Mouse (Mus musculus) layer of hippocampus, adult 8-10 months (tissue): ENCODE results near the gene Clybl. TPM values are rescaled to one million over a fixed set of nuclear protein-coding genes. Genes with fewer than 3 reads are reported as not detected.

Source experiments
- DNase-seq, 2 experiments: peaks; one replicate each; pipeline ENCODE4 v3.0.0; 2022; ENCODE audit warnings: low spot score in 2 of 2
- total RNA-seq, 4 experiments: library from RNA; stranded (reverse); gene quantifications; 2 replicates each; pipeline ENCODE4 v1.2.4; 2022

Clybl gene
- total RNA-seq, 4 experiments from 2014 or later, result 28.0 to 33.9 (median 31.6) TPM

DNA sequence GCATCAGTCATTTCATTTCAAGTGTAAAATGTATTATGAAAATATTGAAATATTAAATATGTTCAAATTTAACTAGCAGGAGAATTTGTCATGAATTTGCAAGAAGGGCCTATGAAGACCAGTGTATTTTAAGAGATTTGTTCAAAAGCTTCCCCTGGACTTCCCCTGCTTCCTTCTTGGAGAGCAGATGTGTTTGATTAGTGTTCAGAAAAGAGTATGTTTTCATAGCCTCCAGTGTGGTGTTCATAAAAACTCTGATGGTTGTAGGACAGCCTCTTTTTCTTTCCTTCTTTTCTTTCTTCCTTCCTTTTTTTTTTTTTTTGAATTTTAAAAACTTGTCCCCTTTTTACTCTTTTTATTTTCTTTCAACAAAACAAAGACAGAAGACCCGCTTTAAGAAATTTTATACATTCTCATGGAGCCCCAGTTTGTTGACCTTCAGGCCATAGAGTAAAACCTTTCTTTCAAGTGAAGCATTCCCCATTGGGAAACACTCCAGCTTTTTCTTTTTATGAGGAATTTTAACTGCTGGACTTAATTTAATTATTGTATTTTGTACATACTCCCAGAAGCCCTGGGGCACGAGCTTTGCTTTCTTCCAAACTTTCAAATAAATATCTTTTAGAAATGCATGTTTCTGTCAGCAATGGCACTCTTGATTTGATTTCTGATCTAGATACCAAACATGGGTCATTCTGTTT lies 231.5 kb downstream of the Clybl start:
- no peak for DNase-seq

- no peak for DNase-seq
Measured at GRCm38 (mm10) chr14:122413542-122413928, 232.0 kb downstream of the Clybl start.

DNA sequence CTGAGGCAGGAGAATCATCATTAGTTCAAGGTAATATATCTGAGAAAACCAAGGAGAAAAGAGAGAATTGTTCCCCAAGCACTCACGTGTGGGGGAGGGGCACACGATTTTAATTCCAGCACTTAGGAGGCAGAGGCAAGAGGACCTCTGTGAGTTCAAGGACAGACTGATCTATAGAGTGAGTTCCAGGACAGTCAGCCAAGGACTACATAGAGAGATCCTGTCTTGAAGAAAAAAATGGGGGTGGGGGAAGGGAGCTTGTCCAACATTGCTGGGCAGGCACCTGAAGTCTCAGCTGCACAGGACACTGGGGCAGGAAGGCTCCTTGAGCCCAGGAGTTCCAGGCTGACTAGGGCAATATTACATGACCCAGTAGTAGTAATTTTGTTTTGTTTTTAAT lies 233.3 kb downstream of the Clybl start:
- no peak for DNase-seq

DNA sequence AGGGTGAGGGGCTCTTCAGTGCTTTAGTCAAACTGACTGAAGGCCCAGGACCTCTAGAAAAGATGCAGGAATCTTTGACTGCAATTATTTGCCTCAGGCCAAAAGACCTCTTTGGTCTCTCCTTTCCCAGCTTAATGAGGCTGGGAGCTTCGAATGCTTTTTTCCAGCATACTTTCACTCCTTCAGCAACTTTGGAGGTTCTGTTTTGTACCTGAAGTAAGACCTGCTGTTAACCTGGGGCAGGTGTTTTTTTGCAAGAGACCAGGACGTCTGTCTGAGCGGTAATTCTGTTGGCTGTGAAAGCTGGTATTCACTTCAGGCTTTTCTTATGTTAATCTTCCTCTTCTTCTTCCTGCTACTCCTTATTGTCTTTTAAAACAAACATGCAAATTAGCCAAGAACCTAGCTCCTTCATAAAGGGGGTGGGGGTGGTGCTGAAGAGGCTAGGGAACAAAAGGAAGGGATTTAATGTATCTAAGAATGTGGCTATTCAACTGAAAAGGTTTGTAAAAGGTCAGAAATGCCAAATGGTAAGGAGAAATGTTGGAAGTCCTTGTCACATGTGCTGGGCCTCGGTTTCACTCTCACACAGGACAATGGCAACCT lies 234.8 kb downstream of the Clybl start:
- DNase-seq, result no peak

- no peak for DNase-seq
Measured at GRCm38 (mm10) chr14:122424441-122424840, 242.9 kb downstream of the Clybl start.

GRCm38 (mm10) chr14:122426529-122427203 lies 245.2 kb downstream of the Clybl start:
- no peak for DNase-seq

DNA sequence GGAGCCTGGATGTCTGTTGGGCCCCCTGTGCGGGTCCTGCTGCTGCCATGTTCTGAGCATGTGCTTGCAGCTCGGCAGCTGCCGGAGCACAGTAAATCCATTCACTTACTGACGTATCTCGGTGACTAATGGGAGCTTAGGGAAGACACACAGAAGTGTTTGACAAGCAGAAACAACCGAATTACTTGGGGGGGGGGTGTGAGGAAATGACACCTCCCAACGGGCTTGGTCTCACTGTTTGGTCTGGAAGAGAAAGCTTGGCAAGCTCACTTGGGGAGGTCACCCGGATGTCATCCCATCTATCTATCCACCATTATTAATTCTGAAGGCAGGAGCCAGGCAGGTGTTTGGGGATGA lies 245.7 kb downstream of the Clybl start:
- DNase-seq, result no peak

- no peak for DNase-seq
Measured at GRCm38 (mm10) chr14:122427654-122428053, 246.2 kb downstream of the Clybl start.

- no peak for DNase-seq
Measured at GRCm38 (mm10) chr14:122432558-122432957, 251.1 kb downstream of the Clybl start.

GRCm38 (mm10) chr14:122434039-122434438 lies 252.5 kb downstream of the Clybl start:
- DNase-seq, result no peak

DNA sequence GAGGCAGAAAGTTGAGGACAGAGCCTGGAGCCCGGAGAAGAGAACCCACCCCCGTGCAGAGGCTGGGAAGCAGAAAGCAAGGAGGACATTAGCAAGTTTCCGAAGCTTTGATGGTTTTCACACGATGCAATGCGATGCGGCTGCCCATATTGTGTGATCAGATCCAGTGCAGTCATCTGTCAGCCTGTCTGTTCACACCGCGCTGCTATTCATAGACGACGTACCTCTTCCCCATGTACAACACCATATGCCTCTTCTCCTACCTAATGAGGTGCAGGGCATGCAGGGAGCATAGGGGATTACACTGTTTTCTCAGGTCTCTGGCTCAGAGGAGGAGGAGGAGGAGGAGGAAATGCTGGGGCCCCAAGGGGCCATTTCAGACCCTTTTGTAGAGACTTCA lies 255.3 kb downstream of the Clybl start:
- no peak for DNase-seq

DNA sequence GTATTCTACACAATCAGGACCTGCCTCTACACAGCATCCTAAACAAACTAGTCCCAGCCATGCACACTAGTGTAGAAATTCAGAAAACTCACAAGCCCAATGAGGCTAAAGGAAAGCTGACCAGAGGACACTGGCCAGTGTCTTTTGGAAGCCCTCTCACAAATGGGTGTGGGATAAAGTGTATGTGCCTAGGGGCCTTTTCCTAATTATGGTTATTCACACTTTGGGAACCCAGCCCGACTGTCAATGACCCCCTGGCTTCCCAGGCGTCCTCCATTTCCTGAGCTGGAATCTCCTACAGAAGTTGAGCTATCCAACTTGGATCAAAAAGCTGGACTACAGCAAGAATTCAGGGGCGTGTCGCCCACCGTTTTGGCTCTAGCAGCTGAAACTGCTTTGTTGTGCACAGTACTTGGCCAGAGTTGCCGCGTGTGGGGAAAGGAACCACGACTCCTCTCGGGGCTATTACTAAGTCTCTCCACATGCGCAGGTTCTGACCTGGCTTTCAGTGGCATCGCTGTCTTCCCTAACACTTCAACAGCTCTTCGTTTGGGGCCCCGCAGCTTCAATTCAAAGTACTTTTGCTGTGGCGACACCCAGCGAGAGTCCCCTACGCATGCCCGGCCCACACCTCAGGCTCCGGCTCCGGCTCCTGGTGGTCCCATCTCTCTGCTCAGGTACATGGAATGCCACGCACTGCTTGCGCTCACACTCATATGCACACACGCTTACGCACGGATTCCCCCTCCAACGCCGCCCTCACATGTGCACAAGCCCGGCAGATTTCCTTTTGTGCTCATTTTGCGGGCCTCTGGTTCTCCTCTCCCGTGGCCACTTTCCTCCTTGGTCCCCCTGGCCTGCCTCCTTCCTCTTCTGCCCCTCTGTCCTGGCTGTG lies 268.3 kb downstream of the Clybl start:
- DNase-seq, result no peak

DNA sequence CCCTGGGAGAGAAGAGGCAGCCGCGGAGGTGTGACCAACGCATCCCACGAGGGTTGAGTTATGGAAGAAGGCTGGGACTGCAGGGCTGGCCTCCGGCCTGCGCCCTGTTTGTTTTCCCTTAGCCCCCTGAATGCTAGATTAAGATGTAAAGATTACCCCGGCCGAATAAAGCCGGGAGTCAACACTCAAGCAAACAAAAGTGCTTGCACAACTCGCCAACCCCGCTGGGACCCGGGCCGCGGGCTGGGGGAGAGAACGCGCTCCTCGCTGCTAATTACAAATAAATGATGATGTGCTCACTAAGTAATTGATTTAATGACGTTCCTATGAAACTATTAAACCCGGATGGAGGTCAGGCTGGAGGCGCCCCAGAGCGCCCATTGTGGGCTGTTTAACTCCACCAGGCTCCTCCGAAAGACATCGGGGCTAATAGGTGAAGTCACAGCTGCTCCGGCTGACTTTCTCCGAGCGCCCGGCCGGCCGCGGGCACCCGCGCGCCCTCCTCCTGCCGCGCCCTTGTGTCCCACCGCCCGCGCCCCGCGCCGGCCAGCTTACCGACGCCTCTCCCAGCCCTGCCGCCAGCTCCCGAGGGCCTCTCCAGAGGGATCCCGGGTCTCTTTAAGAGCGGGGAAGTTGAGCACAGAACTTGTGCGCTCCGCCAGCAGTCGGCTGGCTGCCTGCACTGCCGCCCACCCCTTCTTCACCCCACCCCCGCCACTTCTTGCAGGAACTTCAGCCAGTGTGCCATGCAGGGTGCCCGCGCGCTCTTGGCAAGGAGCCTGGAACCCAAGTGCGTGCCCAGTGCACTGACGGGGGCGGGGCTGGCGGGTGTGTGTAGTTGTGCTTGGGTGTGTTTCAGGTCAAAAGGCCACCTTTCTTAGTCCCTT lies 269.2 kb downstream of the Clybl start, which contains the start of gene Gm5089:
Gene Gm5089, minus strand, starts transcription at position 620 of the 887 bp plus-strand sequence.
- peak in 1 of 2 experiments; percentile 43 for DNase-seq

GRCm38 (mm10) chr14:122451551-122452145 lies 270.1 kb downstream of the Clybl start:
- DNase-seq, result no peak

Other genes starting within 250 kb of the Clybl start
- gene Gpr183, start 216.5 kb upstream of the Clybl start, total RNA-seq, result 1 to 10 TPM in 2 of 4 experiments, under 1 TPM in 2; 0.50 to 7.3 (median 2.6) TPM
- not detected for gene Timm8a2, start 147.0 kb upstream of the Clybl start, total RNA-seq
- 100 to 1,000 TPM in 3 of 4 experiments, 10 to 100 TPM in 1; 99.6 to 111 (median 105) TPM for gene Tm9sf2, start 74.7 kb upstream of the Clybl start, total RNA-seq